Mouse (Mus musculus) liver, embryonic 15.5 days (tissue): ENCODE results near the gene Adamts2. TPM values are rescaled to one million over a fixed set of nuclear protein-coding genes. Genes with fewer than 3 reads are reported as not detected.

ENCODE experiments used
- ATAC-seq: fragments of 200-750 bp; cut with Nextera tagmentation; 2 replicates; pipeline ENCODE4 v1.8.0; 2017; ENCODE audit warnings: moderate number of reproducible peaks, mild to moderate bottlenecking, moderate library complexity; ENCODE audit not compliant: insufficient read depth
- H3K27ac ChIP-seq: fragments of 300-500 bp; sonication (generic); replicated peaks from 2 replicates; pipeline ENCODE4 v1.5.1; 2015; ENCODE audit warnings: mild to moderate bottlenecking, inconsistent platforms
- H3K27me3 ChIP-seq: fragments of 300-500 bp; sonication (generic); 2 replicates; pipeline ENCODE4 v1.6.1; 2015; ENCODE audit warnings: mild to moderate bottlenecking, inconsistent platforms
- H3K36me3 ChIP-seq: fragments of 300-500 bp; sonication (generic); replicated peaks from 2 replicates; pipeline ENCODE4 v1.6.1; 2015; ENCODE audit warnings: moderate library complexity, mild to moderate bottlenecking, inconsistent platforms
- H3K4me1 ChIP-seq: fragments of 300-500 bp; sonication (generic); replicated peaks from 2 replicates; pipeline ENCODE4 v1.6.1; 2015; ENCODE audit warnings: inconsistent platforms
- H3K4me2 ChIP-seq: fragments of 300-500 bp; sonication (generic); 2 replicates; pipeline ENCODE4 v1.6.1; 2015; ENCODE audit warnings: moderate library complexity, mild to moderate bottlenecking, inconsistent platforms
- H3K4me3 ChIP-seq: fragments of 300-500 bp; sonication (generic); replicated peaks from 2 replicates; pipeline ENCODE4 v1.5.1; 2015; ENCODE audit warnings: mild to moderate bottlenecking, inconsistent platforms
- H3K9ac ChIP-seq: fragments of 300-500 bp; sonication (generic); 2 replicates; pipeline ENCODE4 v1.6.1; 2015; ENCODE audit warnings: moderate library complexity, mild to moderate bottlenecking, inconsistent platforms
- H3K9me3 ChIP-seq: fragments of 300-500 bp; sonication (generic); replicated peaks from 2 replicates; pipeline ENCODE4 v1.6.1; 2016; ENCODE audit warnings: inconsistent platforms
- WGBS: fragments of 180-500 bp; shearing (Covaris S2); methylation state at CpG from one replicate; pipeline ENCODE4 v1.1.7; 2015; ENCODE audit warnings: mixed read lengths; ENCODE audit not compliant: insufficient replicate concordance; 5-methylcytosine and 5-hydroxymethylcytosine counted together
- polyA plus RNA-seq: library from polyadenylated mRNA; unstranded; fragments of >200 nt; fragmentation: Nextera tagmentation; extraction: Ambion mirVana; gene quantifications from 2 replicates; pipeline ENCODE4 v1.2.1, GENCODE M21; 2015

Gene Adamts2
- polyA plus RNA-seq, 1 experiment from 2014 or later: 1.4 TPM

DNA sequence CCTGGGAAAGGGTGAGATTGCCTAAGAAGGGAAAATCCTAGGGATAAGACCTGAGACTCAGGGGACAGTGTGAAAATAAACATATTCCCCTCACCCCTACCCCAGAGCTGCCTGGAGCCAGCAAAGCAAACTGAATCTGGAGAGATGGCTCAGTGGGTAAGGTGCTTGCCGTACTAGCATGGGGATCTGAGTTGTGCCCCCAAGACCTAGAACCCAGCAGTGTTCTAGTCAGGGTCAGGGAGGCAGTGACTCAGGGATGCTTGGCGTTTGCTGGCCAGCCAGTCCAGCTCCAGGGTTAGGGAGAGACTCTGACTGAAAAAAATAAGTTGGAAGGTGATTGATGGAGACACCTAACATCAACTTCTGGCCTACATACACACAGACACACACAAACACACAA lies 5.3 kb upstream of the Adamts2 start:
- no peak for ATAC-seq
- no peaks in the 10 kb centered on the region for H3K36me3 ChIP-seq
- H3K4me2 ChIP-seq: no peak overlapping the region
- peaks cover 27% of the 10 kb centered on the region for H3K27me3 ChIP-seq
- 62% methylated on average over 2 of the region's 2 CpGs for WGBS
- H3K9me3 ChIP-seq: no peaks in the 10 kb centered on the region
- no peak overlapping the region for H3K27ac ChIP-seq
- no peaks in the 10 kb centered on the region for H3K4me1 ChIP-seq
- no peak overlapping the region for H3K4me3 ChIP-seq
- no peak overlapping the region for H3K9ac ChIP-seq

DNA sequence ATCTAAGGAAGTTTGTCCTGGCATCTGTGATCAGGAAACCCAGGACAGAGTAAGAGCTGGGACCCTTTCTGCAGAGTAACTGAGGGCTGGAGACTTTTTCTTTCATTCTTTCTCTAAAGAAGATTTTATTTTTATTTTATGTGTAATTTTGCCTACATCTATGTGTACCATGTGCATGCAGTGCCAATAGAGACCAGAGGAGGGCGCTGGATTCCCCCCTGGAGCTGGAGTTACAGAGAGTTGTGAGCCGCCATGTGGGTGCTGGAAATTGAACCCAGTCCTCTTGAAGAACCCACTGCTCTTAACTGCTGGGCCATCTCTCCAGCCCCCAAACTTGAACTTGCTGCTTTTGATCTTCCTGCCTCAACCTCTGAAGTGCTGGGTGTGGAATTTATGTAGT lies 2.7 kb upstream of the Adamts2 start:
- H3K9me3 ChIP-seq: no peaks in the 10 kb centered on the region
- 38% methylated on average over 2 of the region's 2 CpGs for WGBS
- H3K4me2 ChIP-seq: no peak overlapping the region
- no peaks in the 10 kb centered on the region for H3K36me3 ChIP-seq
- H3K27ac ChIP-seq: no peak overlapping the region
- no peaks in the 10 kb centered on the region for H3K4me1 ChIP-seq
- peaks cover 53% of the 10 kb centered on the region for H3K27me3 ChIP-seq
- H3K9ac ChIP-seq: no peak overlapping the region
- no peak for ATAC-seq
- H3K4me3 ChIP-seq: no peak overlapping the region

DNA sequence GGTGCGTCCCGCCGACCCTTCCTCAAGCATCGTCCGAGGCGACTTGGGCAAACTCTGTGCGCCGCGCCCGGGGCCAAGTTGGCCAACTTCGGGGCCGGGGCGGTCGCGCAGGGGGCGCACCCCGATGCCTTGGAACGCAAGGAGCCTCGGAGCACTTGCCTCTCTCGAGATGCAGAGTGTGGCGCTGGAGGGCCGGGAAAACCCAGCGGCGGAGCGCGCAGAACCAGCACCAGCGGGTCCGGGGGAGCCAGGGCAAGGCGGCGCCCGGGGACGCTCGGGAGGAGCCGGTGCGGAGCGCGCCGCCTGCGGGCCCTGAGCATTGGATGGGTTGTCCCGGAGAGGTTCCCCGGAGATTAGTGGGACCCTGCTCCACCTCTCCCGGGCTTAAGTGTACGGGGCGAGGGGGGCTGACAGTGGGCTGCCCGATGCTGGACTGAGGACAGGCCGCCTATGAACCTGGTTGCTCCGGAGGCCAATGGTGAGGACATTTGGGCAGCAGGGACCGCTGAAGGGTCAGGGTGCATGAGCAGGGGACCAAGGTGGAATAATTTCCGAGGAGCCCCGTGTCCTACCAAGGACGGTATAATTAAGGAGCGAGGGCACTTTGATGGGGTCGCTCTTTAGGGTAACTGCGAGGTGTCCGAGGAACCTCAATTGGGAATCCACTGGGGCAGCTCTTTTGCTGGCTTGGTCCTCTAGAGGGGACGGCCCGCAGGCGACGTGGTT lies 635 bp downstream of the Adamts2 start:
- no peak for ATAC-seq
- Histone ChIP-seq H3K9ac (no peak overlapping the region), H3K4me2 (peak overlapping the region; percentile 54), H3K27ac (no peak overlapping the region), H3K4me3 (peak overlapping the region; percentile 43), H3K36me3 (no peaks in the 10 kb centered on the region), H3K4me1 (no peaks in the 10 kb centered on the region), H3K27me3 (peaks cover 68% of the 10 kb centered on the region), H3K9me3 (no peaks in the 10 kb centered on the region)
- 1% methylated on average over 59 of the region's 59 CpGs for WGBS

DNA sequence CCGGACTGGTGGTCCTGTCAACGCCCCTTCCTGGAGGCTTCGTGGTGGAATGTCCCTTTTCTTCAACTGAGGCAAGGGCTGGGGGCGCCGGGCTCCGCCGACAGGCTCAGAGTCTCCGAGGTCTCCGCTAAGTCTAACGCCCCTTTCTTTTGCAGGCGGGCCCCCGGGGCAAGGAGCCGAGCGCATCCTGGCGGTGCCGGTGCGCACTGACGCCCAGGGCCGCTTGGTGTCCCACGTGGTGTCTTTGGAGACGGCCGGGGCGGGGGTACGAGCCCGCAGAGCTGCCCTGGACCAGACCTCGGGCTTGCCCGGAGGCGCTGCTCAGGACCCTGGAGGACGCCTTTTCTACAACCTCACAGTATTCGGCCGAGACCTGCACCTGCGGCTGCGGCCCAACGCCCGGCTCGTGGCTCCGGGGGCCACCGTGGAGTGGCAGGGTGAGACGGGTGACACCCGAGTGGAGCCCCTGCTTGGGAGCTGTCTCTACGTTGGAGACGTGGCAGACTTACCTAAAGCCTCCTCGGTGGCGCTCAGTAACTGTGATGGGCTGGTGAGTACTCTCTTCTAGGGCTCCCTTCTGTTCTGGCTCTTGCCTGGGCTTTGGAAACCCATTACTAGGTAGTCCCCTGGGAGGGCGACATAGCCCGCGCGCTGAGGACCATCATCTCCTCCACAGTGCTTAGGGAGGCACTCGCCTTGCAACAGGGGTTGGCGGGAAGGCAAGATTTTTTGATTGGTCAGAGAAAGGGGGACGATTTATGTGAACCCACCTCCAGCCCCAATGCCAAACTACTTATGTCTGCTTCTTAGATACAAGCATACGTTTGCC lies 1.4 kb downstream of the Adamts2 start:
- 2% methylated on average over 52 of the region's 52 CpGs for whole genome bisulfite sequencing
- Histone ChIP-seq H3K36me3 (no peaks in the 10 kb centered on the region), H3K9me3 (no peaks in the 10 kb centered on the region), H3K4me1 (no peaks in the 10 kb centered on the region), H3K9ac (no peak overlapping the region), H3K27ac (no peak overlapping the region), H3K4me3 (peak overlapping the region; percentile 43), H3K27me3 (peaks cover 68% of the 10 kb centered on the region), H3K4me2 (peak overlapping the region; percentile 54; the same call in 1 of the 2 replicates)
- ATAC-seq: no peak

DNA sequence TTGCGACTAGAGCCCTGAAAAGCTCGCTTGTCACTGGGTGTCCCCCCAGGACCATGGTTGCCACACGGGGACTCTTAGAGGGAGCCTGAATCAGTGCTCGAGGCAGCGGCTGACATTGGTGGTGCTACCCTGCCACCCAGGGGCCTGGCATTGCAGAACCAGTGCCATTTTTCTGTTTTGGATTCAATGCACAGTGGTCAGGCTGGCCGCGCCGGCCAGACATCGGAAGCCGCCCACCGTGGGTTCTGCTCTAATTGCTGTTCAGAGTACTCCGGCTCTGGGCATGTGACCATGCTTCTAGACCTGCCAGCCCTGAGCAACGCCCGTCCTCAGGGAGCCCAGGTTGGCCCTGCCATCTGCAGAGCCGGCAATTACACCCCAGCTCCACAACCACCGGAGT lies 2.5 kb downstream of the Adamts2 start:
- no peak overlapping the region for H3K4me2 ChIP-seq
- H3K36me3 ChIP-seq: no peaks in the 10 kb centered on the region
- no peaks in the 10 kb centered on the region for H3K4me1 ChIP-seq
- H3K27ac ChIP-seq: no peak overlapping the region
- 52% methylated on average over 16 of the region's 16 CpGs for WGBS
- no peak for ATAC-seq
- H3K9me3 ChIP-seq: no peaks in the 10 kb centered on the region
- H3K4me3 ChIP-seq: no peak overlapping the region
- H3K9ac ChIP-seq: no peak overlapping the region
- H3K27me3 ChIP-seq: peaks cover 62% of the 10 kb centered on the region

DNA sequence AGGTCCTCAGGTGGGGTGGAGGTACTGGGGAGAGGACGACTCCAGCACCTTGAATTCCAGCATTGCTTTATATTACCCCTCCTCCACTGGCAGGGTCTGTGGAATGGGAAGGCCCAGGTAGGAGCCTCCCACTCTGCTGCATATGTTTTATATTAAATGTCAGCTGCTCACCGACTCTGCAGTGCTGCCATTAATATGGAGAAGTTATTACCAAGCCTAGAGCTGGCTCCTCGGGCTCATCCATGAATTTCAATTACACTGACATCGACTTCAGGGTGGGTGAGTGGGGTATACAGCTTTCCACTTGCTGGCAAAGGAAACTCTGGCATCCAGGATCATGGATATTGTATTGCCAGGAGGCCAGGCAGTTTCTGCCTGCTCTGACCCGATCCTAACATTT lies 9.3 kb downstream of the Adamts2 start:
- H3K4me1 ChIP-seq: no peaks in the 10 kb centered on the region
- no peak overlapping the region for H3K9ac ChIP-seq
- no peaks in the 10 kb centered on the region for H3K27me3 ChIP-seq
- H3K4me3 ChIP-seq: no peak overlapping the region
- 49% methylated on average over 5 of the region's 5 CpGs for WGBS
- H3K27ac ChIP-seq: no peak overlapping the region
- ATAC-seq: no peak
- no peaks in the 10 kb centered on the region for H3K9me3 ChIP-seq
- no peak overlapping the region for H3K4me2 ChIP-seq
- no peaks in the 10 kb centered on the region for H3K36me3 ChIP-seq

DNA sequence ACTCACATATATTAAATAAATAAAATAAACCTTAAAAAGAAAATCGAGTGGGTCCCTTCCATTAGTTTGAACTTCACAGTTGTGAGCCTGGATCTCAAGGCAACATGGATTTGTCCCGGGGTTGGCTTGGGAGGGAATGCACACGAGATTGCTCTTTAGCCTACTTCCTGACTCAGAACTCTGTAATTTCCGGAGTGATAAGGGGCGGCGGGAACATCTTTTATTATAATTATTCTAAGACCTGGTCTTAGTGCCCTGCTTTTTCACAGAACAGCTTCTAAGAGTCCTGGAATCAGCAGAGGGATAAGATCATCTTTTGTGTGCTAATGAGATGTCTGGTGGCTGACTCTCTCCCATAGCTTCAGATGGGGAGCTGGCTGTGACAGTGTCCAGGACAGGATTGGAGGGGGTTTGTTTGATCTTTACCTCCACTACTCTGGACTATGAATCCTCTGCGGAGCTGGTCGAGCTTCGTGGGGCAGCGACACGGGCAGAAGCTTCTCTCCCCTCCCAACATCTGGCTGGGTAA lies 15.2 kb downstream of the Adamts2 start:
- H3K4me3 ChIP-seq: no peak overlapping the region
- H3K9me3 ChIP-seq: no peaks in the 10 kb centered on the region
- no peaks in the 10 kb centered on the region for H3K36me3 ChIP-seq
- no peak overlapping the region for H3K4me2 ChIP-seq
- 65% methylated on average over 11 of the region's 11 CpGs for WGBS
- no peak overlapping the region for H3K9ac ChIP-seq
- H3K4me1 ChIP-seq: no peaks in the 10 kb centered on the region
- no peak overlapping the region for H3K27ac ChIP-seq
- no peak for ATAC-seq
- H3K27me3 ChIP-seq: no peaks in the 10 kb centered on the region

DNA sequence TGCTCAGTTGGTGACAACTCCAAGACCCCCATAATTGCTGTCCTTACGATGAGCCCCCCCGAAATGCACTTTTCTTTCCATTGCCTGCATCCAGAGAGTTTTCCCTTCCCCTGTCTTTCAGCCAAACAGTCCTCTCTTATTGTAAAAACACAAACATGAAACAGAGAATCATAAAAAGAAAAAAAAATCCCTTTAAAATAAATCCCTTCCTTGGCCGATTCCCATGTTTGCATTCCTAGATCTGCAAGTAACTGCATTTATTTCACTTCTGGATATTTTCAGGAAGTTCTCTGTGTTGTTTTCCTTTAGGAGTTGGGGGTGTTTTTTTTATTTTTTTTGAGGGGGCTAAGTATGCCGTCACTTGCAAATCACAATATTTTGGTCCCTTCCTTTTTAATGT lies 19.0 kb downstream of the Adamts2 start:
- H3K4me1 ChIP-seq: no peaks in the 10 kb centered on the region
- H3K4me3 ChIP-seq: no peak overlapping the region
- H3K9me3 ChIP-seq: no peaks in the 10 kb centered on the region
- H3K36me3 ChIP-seq: no peaks in the 10 kb centered on the region
- no peak for ATAC-seq
- no peak overlapping the region for H3K4me2 ChIP-seq
- H3K27me3 ChIP-seq: no peaks in the 10 kb centered on the region
- WGBS: 61% methylated on average over 4 of the region's 4 CpGs
- no peak overlapping the region for H3K27ac ChIP-seq
- no peak overlapping the region for H3K9ac ChIP-seq

DNA sequence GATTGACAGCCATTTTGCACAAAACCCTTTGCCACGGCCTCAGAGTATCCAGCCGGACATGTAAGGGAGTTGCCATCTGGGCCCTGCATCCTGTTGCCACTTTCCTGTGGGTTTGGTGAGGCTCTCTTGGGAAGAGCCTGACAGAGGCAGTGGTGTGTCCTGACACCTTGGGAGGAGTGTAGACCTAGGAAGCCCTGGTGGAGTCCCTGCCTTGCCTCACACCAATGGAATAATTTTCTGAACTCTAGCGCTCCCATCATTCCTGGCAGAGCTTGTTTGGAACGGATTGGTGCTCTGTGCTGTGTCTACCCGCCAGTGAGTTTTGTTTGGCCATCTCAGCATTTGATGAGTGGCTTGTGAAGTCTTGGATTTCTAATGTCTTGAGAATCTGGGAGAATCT lies 19.5 kb downstream of the Adamts2 start:
- no peaks in the 10 kb centered on the region for H3K27me3 ChIP-seq
- no peak overlapping the region for H3K9ac ChIP-seq
- H3K27ac ChIP-seq: no peak overlapping the region
- no peak overlapping the region for H3K4me2 ChIP-seq
- H3K36me3 ChIP-seq: no peaks in the 10 kb centered on the region
- H3K4me1 ChIP-seq: no peaks in the 10 kb centered on the region
- no peak for ATAC-seq
- 62% methylated on average over 5 of the region's 5 CpGs for WGBS
- no peak overlapping the region for H3K4me3 ChIP-seq
- no peaks in the 10 kb centered on the region for H3K9me3 ChIP-seq

DNA sequence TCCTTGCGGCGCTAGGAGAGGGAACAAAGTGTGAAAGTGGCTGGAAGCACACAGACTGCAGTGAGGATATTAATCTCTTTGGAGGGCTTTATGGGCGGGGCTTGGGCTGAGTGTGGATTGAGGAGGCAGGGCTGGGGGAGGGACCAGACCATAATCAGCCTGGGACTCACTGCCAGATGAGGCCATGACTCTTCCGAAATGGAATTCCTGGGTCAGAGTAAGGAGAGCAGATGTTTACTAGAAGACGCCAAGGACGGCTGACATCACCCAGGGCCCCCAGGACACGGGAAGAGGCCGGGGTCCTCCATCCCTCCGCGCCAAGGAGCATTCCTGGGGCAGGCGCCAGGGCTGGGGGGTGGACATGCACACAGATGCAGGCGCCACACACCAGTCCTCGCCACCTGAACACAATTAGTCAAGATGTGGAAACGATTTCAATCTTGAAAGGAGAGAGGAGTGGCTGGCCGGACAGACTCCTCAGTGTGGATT lies 20.4 kb downstream of the Adamts2 start:
- H3K36me3 ChIP-seq: no peaks in the 10 kb centered on the region
- WGBS: 52% methylated on average over 15 of the region's 15 CpGs
- H3K27me3 ChIP-seq: no peaks in the 10 kb centered on the region
- H3K4me1 ChIP-seq: no peaks in the 10 kb centered on the region
- H3K4me2 ChIP-seq: no peak overlapping the region
- no peak for ATAC-seq
- H3K27ac ChIP-seq: no peak overlapping the region
- no peak overlapping the region for H3K9ac ChIP-seq
- H3K4me3 ChIP-seq: no peak overlapping the region
- no peaks in the 10 kb centered on the region for H3K9me3 ChIP-seq

DNA sequence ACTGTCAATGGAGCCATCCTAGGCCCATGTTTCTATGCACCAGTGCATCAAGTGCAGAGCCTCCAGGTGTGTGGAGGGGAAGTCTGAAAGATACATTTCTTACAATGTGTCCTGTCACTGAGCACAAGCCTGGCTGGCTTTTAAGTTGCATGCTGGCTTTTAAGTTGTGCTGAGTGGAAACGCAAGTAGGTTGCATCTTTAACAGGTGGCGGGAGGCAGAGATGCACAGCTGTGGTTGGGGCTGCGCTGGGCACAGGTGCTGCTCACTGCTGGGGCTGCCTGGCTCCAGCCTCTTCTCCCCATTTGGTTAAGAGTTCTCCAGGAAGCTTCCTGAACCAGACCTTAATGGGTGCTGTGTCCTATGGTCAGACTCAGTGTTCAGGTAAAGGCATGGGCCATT lies 21.9 kb downstream of the Adamts2 start:
- H3K4me1 ChIP-seq: no peaks in the 10 kb centered on the region
- WGBS: 74% methylated on average over 3 of the region's 3 CpGs
- ATAC-seq: no peak

More for the DNA sequence above, 21.9 kb downstream of the Adamts2 start:
- H3K4me2 ChIP-seq: no peak overlapping the region
- H3K36me3 ChIP-seq: no peaks in the 10 kb centered on the region
- no peaks in the 10 kb centered on the region for H3K9me3 ChIP-seq
- no peak overlapping the region for H3K27ac ChIP-seq
- H3K9ac ChIP-seq: no peak overlapping the region
- H3K27me3 ChIP-seq: no peaks in the 10 kb centered on the region
- H3K4me3 ChIP-seq: no peak overlapping the region
